Mouse (Mus musculus): ENCODE measurements at regions not wholly inside any gene's neighbourhood (a gene's known extent, or its start where the extent isn't known, plus 50 kb on each side); places are given as distances from the start of the nearest gene placed in this dataset.

GRCm38 (mm10) chr7:77928479-77929467 lies 809.0 kb downstream of the Ntrk3 start:
- Histone ChIP-seq H3K4me1 (peaks cover 10% of the 10 kb centered on the region), H3K27ac (replicated peaks) (peak overlapping the region; percentile 22; the same call in 1 of the 2 replicates), H3K9ac (replicated peaks) (no peak overlapping the region), H3K36me3 (no peaks in the 10 kb centered on the region), H3K4me3 (no peak overlapping the region), H3K9me3 (no peaks in the 10 kb centered on the region), H3K27me3 (no peaks in the 10 kb centered on the region), H3K4me2 (replicated peaks) (no peak overlapping the region)
- ATAC-seq (ENCODE audit: low FRiP score, low read depth) = peak; percentile 89
- WGBS = 73% methylated on average over 4 of the region's 4 CpGs

- H3K4me3 ChIP-seq = no peak overlapping the region
- no peaks in the 10 kb centered on the region for H3K36me3 ChIP-seq
- H3K9ac ChIP-seq (replicated peaks) = no peak overlapping the region
- WGBS = 64% methylated on average over 7 of the region's 7 CpGs
- H3K9me3 ChIP-seq = no peaks in the 10 kb centered on the region
- H3K4me1 ChIP-seq = no peaks in the 10 kb centered on the region
- no peak overlapping the region for H3K4me2 ChIP-seq (replicated peaks)
- no peak overlapping the region for H3K27ac ChIP-seq (replicated peaks)
- no peaks in the 10 kb centered on the region for H3K27me3 ChIP-seq
- no peak for ATAC-seq (ENCODE audit: low FRiP score, low read depth)
Observed at GRCm38 (mm10) chr7:77899231-77899630, 838.6 kb downstream of the Ntrk3 start.

GRCm38 (mm10) chr7:77888543-77888942 lies 849.3 kb downstream of the Ntrk3 start:
- H3K27me3 ChIP-seq = no peaks in the 10 kb centered on the region
- H3K4me2 ChIP-seq (replicated peaks) = no peak overlapping the region
- no peaks in the 10 kb centered on the region for H3K9me3 ChIP-seq
- H3K4me1 ChIP-seq = no peaks in the 10 kb centered on the region
- H3K9ac ChIP-seq (replicated peaks) = no peak overlapping the region
- no peak overlapping the region for H3K27ac ChIP-seq (replicated peaks)
- 75% methylated on average over 2 of the region's 2 CpGs for WGBS
- no peak overlapping the region for H3K4me3 ChIP-seq
- H3K36me3 ChIP-seq = no peaks in the 10 kb centered on the region
- no peak for ATAC-seq (ENCODE audit: low FRiP score, low read depth)

GRCm38 (mm10) chr7:77882605-77883354 lies 855.0 kb downstream of the Ntrk3 start:
- H3K4me1 ChIP-seq = no peaks in the 10 kb centered on the region
- WGBS = 70% methylated on average over 5 of the region's 5 CpGs
- H3K9ac ChIP-seq (replicated peaks) = no peak overlapping the region
- no peak overlapping the region for H3K4me2 ChIP-seq (replicated peaks)
- ATAC-seq (ENCODE audit: low FRiP score, low read depth) = 0 out of 2 replicates have a peak, but pooled peaks have one; percentile 30
- no peak overlapping the region for H3K27ac ChIP-seq (replicated peaks)
- H3K36me3 ChIP-seq = no peaks in the 10 kb centered on the region
- no peaks in the 10 kb centered on the region for H3K27me3 ChIP-seq
- H3K9me3 ChIP-seq = no peaks in the 10 kb centered on the region
- no peak overlapping the region for H3K4me3 ChIP-seq

GRCm38 (mm10) chr7:77867518-77867917 lies 870.3 kb downstream of the Ntrk3 start:
- no peak overlapping the region for H3K4me2 ChIP-seq (replicated peaks)
- H3K4me3 ChIP-seq = no peak overlapping the region
- H3K27ac ChIP-seq (replicated peaks) = no peak overlapping the region
- 45% methylated on average over 4 of the region's 4 CpGs for WGBS
- no peaks in the 10 kb centered on the region for H3K4me1 ChIP-seq
- no peaks in the 10 kb centered on the region for H3K36me3 ChIP-seq
- no peak for ATAC-seq (ENCODE audit: low FRiP score, low read depth)
- no peaks in the 10 kb centered on the region for H3K27me3 ChIP-seq
- no peaks in the 10 kb centered on the region for H3K9me3 ChIP-seq
- no peak overlapping the region for H3K9ac ChIP-seq (replicated peaks)

- no peak for ATAC-seq (ENCODE audit: low FRiP score, low read depth)
- Histone ChIP-seq H3K9me3 (no peaks in the 10 kb centered on the region), H3K4me1 (no peaks in the 10 kb centered on the region), H3K36me3 (no peaks in the 10 kb centered on the region), H3K27me3 (no peaks in the 10 kb centered on the region), H3K27ac (replicated peaks) (no peak overlapping the region), H3K4me2 (replicated peaks) (no peak overlapping the region), H3K9ac (replicated peaks) (no peak overlapping the region), H3K4me3 (no peak overlapping the region)
- 95% methylated on average over 8 of the region's 8 CpGs for WGBS
Observed at GRCm38 (mm10) chr7:77861841-77862240, 876.0 kb downstream of the Ntrk3 start.

- no peak for ATAC-seq (ENCODE audit: low FRiP score, low read depth)
- no peak overlapping the region for H3K4me3 ChIP-seq
- WGBS = 71% methylated on average over 4 of the region's 4 CpGs
- H3K4me1 ChIP-seq = peaks cover 5% of the 10 kb centered on the region
- H3K36me3 ChIP-seq = no peaks in the 10 kb centered on the region
- H3K9ac ChIP-seq (replicated peaks) = no peak overlapping the region
- H3K27me3 ChIP-seq = no peaks in the 10 kb centered on the region
- H3K4me2 ChIP-seq (replicated peaks) = no peak overlapping the region
- H3K9me3 ChIP-seq = no peaks in the 10 kb centered on the region
- no peak overlapping the region for H3K27ac ChIP-seq (replicated peaks)
Observed at GRCm38 (mm10) chr7:77858436-77858835, 879.4 kb downstream of the Ntrk3 start.

- peaks cover 5% of the 10 kb centered on the region for H3K4me1 ChIP-seq
- ATAC-seq (ENCODE audit: low FRiP score, low read depth) = no peak
- H3K9ac ChIP-seq (replicated peaks) = no peak overlapping the region
- no peaks in the 10 kb centered on the region for H3K27me3 ChIP-seq
- 83% methylated on average over 5 of the region's 5 CpGs for WGBS
- no peaks in the 10 kb centered on the region for H3K36me3 ChIP-seq
- H3K27ac ChIP-seq (replicated peaks) = no peak overlapping the region
- H3K9me3 ChIP-seq = no peaks in the 10 kb centered on the region
- H3K4me2 ChIP-seq (replicated peaks) = no peak overlapping the region
- no peak overlapping the region for H3K4me3 ChIP-seq
Observed at GRCm38 (mm10) chr7:77857979-77858378, 879.8 kb downstream of the Ntrk3 start.

- ATAC-seq (ENCODE audit: low FRiP score, low read depth) = no peak
- no peaks in the 10 kb centered on the region for H3K9me3 ChIP-seq
- H3K4me2 ChIP-seq (replicated peaks) = no peak overlapping the region
- H3K36me3 ChIP-seq = no peaks in the 10 kb centered on the region
- H3K27me3 ChIP-seq = no peaks in the 10 kb centered on the region
- H3K9ac ChIP-seq (replicated peaks) = no peak overlapping the region
- WGBS = 80% methylated on average over 6 of the region's 6 CpGs
- no peak overlapping the region for H3K27ac ChIP-seq (replicated peaks)
- H3K4me1 ChIP-seq = peaks cover 5% of the 10 kb centered on the region
- H3K4me3 ChIP-seq = no peak overlapping the region
Observed at GRCm38 (mm10) chr7:77855653-77856239, 882.1 kb downstream of the Ntrk3 start.

- Histone ChIP-seq H3K4me1 (peaks cover 5% of the 10 kb centered on the region), H3K4me2 (replicated peaks) (no peak overlapping the region), H3K9me3 (no peaks in the 10 kb centered on the region), H3K36me3 (no peaks in the 10 kb centered on the region), H3K27ac (replicated peaks) (no peak overlapping the region), H3K9ac (replicated peaks) (no peak overlapping the region), H3K4me3 (no peak overlapping the region), H3K27me3 (no peaks in the 10 kb centered on the region)
- WGBS = 73% methylated on average over 2 of the region's 2 CpGs
- no peak for ATAC-seq (ENCODE audit: low FRiP score, low read depth)
Observed at GRCm38 (mm10) chr7:77855077-77855476, 882.7 kb downstream of the Ntrk3 start.

GRCm38 (mm10) chr7:77824261-77824959 lies 913.4 kb downstream of the Ntrk3 start:
- Histone ChIP-seq H3K4me2 (replicated peaks) (no peak overlapping the region), H3K9me3 (no peaks in the 10 kb centered on the region), H3K4me1 (no peaks in the 10 kb centered on the region), H3K27ac (replicated peaks) (no peak overlapping the region), H3K4me3 (no peak overlapping the region), H3K9ac (replicated peaks) (no peak overlapping the region), H3K36me3 (no peaks in the 10 kb centered on the region), H3K27me3 (no peaks in the 10 kb centered on the region)
- WGBS = 73% methylated on average over 6 of the region's 6 CpGs
- ATAC-seq (ENCODE audit: low FRiP score, low read depth) = peak; percentile 41
